Mouse (Mus musculus): ENCODE results near the gene Atp13a3. TPM values are rescaled to one million over a fixed set of nuclear protein-coding genes. Genes with fewer than 3 reads are reported as not detected.

The Atp13a3 gene
- polyA plus RNA-seq, 1 experiment from 2014 or later, result 10.3 TPM

DNA sequence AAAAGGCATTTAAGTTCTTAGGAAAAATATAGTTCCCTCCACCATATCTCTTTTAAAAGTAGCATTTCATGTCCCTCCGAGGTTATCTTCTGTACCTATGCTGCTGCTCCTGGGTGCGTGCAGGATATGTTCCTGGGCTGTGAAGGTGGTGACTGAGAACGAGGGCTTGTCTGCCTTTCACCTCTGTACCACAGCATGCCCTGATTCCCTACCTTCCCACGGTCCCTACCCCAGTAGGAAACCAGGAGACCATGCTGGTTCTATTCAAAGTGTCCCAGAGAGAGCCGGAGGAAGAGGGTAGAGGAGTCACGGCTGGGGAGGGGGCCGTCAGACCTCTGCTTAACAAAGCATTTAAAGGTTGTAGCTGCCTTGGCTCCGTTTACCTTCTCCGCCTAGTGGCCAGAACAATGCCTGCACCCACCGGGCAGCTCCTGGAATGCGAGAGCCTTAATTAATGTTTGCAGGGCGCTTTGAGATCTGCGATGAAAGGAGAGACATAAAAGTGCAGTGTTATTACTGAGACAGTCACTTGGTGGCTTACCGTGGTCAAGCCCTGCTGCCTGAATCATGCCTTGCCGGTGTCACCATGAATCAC lies 121.9 kb downstream of the Atp13a3 start:
- H3K36me3 ChIP-seq (replicated peaks), result no peaks in the 10 kb centered on the region
- H3K4me1 ChIP-seq, result peaks cover 58% of the 10 kb centered on the region
- peak overlapping the region; percentile 54 for H3K4me3 ChIP-seq
- peaks cover 66% of the 10 kb centered on the region for H3K27me3 ChIP-seq (replicated peaks; ENCODE audit: low read depth, poor library complexity, severe bottlenecking)
- peak; percentile 86 for DNase-seq (ENCODE audit: low spot score)
- H3K9me3 ChIP-seq, result no peaks in the 10 kb centered on the region
- no peak overlapping the region for H3K27ac ChIP-seq (replicated peaks)
- WGBS, result 2% methylated on average over 15 of the region's 15 CpGs

DNA sequence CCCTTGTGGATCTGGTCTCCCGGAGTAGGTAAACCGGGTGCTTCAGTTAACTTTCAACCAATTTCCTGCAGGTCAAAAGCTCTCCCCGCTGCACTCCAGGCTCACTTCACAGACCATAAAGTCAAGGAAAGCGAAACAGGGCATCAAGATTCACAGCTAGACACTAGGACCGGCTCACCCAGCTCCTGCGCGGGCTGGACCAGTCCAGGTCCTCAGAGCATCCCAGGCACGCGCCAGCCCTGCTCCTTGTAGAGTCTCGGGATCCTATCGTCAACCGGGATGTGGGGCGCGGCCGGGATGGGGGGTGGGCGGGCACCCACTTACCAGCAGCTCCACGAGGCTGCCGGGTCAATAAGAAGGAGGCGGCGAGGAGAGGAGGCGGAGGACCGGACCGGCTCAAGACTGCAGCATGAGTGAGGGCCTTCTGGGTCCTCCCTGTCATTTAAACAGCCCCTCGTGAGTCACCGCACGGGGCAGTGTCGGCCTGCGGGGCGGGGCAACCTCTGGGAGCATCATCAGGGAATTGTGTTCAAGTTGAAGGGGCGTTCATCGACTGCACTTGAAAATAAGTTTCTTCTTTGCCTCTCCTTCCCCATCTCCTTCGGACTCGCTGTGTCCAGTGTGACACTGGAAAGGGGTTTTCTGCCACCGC lies 122.8 kb downstream of the Atp13a3 start, which contains the start of gene Lrrc15:
Gene Lrrc15 (minus strand): TSS at position 413 of the 652 bp plus-strand sequence.
- Histone ChIP-seq H3K4me1 (peaks cover 63% of the 10 kb centered on the region), H3K27ac (replicated peaks) (peak within 1 kb of the TSS; percentile 40; the same call in 1 of the 2 replicates), H3K4me3 (peak within 1 kb of the TSS; percentile 54), H3K36me3 (replicated peaks) (no peaks in the 10 kb centered on the region), H3K9me3 (no peaks in the 10 kb centered on the region), H3K27me3 (replicated peaks; ENCODE audit: low read depth, poor library complexity, severe bottlenecking) (peaks cover 59% of the 10 kb centered on the region)
- 8% methylated on average over 34 of the region's 34 CpGs for WGBS
- DNase-seq (ENCODE audit: low spot score), result peak; percentile 75

DNA sequence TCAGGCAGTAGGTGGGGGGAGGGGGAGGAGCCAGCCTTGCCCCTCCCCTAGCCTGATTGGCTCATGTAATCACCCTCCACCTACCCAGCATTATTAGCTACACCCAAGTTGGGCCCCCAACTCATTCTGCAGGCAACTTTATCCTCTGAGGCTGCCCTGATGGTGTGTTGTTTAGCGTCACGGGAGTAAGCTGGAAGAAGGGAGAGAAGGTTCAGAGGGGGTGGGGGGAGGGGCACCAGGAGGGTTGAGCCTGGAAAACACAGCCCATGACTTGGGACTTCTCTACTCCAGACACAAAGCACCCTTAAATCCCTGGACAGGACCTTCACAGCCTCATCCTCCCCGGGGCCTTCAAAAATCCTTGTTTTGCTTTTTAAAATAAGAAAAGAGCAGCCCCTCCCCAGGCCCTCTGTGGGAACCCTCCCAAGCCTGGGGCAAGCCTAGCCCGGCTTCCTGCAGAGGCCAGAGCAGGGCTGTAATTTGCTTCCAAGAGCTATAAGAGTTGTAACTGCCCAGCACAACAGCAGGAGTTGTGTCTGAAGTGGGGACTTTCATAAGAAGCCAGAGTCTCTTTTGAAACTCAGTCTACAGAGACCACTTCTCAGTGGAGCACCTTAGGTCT lies 125.0 kb downstream of the Atp13a3 start:
- peaks cover 51% of the 10 kb centered on the region for H3K27me3 ChIP-seq (replicated peaks; ENCODE audit: low read depth, poor library complexity, severe bottlenecking)
- H3K4me3 ChIP-seq, result peak overlapping the region; percentile 28; the same call in 1 of the 2 replicates
- H3K27ac ChIP-seq (replicated peaks), result peak overlapping the region; percentile 71
- H3K36me3 ChIP-seq (replicated peaks), result no peaks in the 10 kb centered on the region
- DNase-seq (ENCODE audit: low spot score), result peak; percentile 33
- 4% methylated on average over 4 of the region's 4 CpGs for WGBS
- H3K4me1 ChIP-seq, result peaks cover 64% of the 10 kb centered on the region
- H3K9me3 ChIP-seq, result no peaks in the 10 kb centered on the region

DNA sequence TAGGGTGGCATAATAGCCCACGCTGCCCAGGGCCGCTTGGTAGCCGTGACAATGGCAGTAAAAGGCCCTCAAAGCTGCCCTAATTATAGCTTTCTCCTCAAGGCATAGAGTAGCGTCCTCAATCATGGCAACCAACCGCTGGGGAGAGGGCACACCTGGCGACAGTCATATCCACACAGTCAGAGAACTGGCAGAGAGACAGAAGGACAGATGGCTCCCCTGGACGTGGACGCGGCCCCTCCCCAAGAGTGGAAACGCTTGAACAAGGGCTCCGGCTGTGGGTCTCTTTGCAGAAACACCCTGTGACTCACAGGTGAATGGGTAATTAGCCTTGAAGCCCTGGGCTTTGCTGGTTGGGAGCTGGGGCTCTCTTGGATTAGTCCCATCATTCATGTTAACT lies 127.4 kb downstream of the Atp13a3 start:
- Histone ChIP-seq H3K9me3 (no peaks in the 10 kb centered on the region), H3K4me3 (no peak overlapping the region), H3K27me3 (replicated peaks; ENCODE audit: low read depth, poor library complexity, severe bottlenecking) (peaks cover 27% of the 10 kb centered on the region), H3K36me3 (replicated peaks) (no peaks in the 10 kb centered on the region), H3K27ac (replicated peaks) (0 out of 2 replicates have a peak overlapping the region, but pooled peaks have one; percentile 45), H3K4me1 (peaks cover 52% of the 10 kb centered on the region)
- DNase-seq (ENCODE audit: low spot score), result no peak
- 88% methylated on average over 11 of the region's 11 CpGs for WGBS

DNA sequence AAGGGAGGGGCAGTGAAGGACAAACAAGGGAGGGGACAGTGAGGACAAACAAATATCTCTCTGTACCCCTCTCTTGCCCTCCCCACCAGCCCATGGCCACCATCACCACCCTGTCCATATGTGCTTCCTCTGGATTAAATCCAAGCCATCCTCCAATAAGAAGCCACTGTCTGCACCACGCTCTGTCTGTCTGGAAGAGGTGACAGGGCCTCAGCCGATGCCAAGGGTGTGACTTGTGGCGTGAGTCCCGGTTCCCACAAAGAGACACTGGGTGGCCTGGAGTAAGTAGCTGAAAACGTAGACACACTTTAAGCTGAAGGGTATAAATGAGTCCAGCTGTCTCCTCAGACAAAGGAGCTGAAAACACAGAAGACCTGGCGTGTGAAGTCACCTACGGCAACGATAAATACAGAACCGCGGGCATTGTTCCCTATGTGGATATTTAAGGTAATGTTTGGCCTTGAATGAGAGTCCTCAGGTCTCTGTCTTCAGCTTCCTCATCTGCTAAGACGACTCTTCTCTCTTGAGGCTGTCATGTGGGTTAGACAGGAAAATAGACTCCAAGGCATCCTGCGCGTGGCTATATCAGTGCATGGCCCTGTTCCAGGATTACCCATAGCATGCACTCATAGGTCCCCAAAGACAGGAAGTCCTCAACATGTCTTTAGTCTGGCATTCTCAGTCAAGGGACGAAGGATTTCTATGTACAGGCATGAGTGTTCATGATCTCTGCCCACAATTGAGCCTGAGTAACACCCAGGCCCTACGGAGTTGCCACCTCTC lies 130.0 kb downstream of the Atp13a3 start:
- H3K9me3 ChIP-seq, result no peaks in the 10 kb centered on the region
- H3K4me1 ChIP-seq, result peaks cover 54% of the 10 kb centered on the region
- H3K36me3 ChIP-seq (replicated peaks), result no peaks in the 10 kb centered on the region
- no peak overlapping the region for H3K27ac ChIP-seq (replicated peaks)
- no peak for DNase-seq (ENCODE audit: low spot score)
- WGBS, result 86% methylated on average over 15 of the region's 15 CpGs
- H3K27me3 ChIP-seq (replicated peaks; ENCODE audit: low read depth, poor library complexity, severe bottlenecking), result peaks cover under 1% of the 10 kb centered on the region; the same call in 1 of the 2 replicates
- H3K4me3 ChIP-seq, result no peak overlapping the region

DNA sequence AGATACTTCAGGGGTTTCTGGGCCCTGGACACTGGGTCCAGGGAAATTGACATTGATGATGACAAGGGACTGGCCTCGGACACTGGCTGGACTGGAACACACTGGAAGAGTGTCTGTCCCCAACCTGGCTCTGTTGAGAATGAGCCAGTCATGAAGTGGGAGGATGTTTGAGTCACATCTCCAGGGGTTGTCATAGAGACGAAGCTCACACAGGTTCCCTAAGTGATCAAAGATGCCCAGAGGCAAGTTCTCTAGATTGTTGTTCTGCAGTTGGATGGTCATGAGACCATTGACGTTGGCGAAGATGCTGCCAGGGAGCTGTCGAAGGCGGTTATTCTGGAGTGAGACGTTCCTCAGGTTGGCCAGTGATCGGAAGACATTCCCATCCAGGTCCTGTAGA lies 132.7 kb downstream of the Atp13a3 start:
- Histone ChIP-seq H3K4me3 (no peak overlapping the region), H3K9me3 (no peaks in the 10 kb centered on the region), H3K27ac (replicated peaks) (no peak overlapping the region), H3K36me3 (replicated peaks) (no peaks in the 10 kb centered on the region), H3K27me3 (replicated peaks; ENCODE audit: low read depth, poor library complexity, severe bottlenecking) (peaks cover 5% of the 10 kb centered on the region; the same call in 1 of the 2 replicates), H3K4me1 (peaks cover 41% of the 10 kb centered on the region)
- WGBS, result 93% methylated on average over 8 of the region's 8 CpGs
- no peak for DNase-seq (ENCODE audit: low spot score)

DNA sequence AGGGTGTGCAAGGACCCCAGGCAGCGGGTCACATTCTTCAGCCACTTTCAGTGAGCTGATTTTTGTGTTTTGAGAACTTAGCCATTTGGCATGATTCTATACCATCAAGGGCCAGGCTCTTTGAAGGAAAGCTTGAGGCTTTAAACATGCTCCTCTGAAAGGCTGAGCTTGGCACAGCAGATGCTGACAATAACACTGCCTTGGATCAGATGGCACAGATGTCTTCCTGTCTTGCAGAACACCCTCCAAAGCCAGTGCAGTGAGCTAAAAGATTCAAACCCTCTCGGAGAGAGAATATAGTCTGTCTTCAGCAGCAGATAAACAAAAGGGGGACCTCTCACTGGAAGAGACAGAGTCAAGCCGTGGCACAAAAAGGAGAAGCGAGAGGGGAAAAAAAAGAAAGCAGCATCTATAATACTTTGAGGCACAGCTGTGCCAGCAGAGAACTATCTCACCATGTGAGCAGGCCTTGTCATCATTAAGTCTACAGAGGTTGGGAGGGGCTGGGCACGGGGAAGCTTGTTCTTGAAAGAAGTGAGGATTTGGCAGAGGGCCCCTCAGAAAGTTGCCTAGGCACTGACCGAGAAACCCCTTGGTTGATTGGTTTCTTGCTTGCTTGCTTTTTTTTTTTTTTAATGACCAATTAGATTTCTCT lies 133.7 kb downstream of the Atp13a3 start:
- Histone ChIP-seq H3K27ac (replicated peaks) (peak overlapping the region; percentile 76), H3K4me1 (peaks cover 32% of the 10 kb centered on the region), H3K9me3 (no peaks in the 10 kb centered on the region), H3K27me3 (replicated peaks; ENCODE audit: low read depth, poor library complexity, severe bottlenecking) (peaks cover 5% of the 10 kb centered on the region; the same call in 1 of the 2 replicates), H3K36me3 (replicated peaks) (no peaks in the 10 kb centered on the region), H3K4me3 (no peak overlapping the region)
- no peak for DNase-seq (ENCODE audit: low spot score)
- 78% methylated on average over 6 of the region's 6 CpGs for WGBS

DNA sequence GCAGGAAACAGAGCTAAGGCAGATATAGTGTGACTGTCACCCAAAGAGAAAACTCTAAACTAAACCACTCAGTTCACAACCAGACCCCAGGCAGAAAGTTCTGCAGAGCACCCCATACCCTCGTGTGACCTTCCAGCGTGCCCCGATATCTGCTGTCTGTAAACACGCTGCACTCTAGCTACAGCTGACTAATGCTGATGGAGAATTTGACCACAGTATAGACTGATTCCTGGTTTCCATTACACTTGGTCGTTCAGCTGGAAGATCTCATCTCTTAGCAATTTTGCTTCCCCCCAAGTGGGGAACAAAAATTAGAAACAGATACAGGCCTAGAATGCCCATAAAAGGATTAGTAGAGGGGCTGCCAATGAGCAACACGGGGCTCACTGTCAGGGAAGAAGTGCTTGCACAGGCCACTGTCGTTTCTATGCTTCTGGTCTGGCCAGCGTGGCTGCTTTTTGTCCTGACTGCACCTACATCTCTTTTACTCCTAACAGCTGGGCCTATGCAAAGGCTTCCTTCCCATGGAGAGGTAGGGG lies 134.5 kb downstream of the Atp13a3 start:
- H3K27me3 ChIP-seq (replicated peaks; ENCODE audit: low read depth, poor library complexity, severe bottlenecking), result peaks cover 10% of the 10 kb centered on the region; the same call in 1 of the 2 replicates
- H3K9me3 ChIP-seq, result no peaks in the 10 kb centered on the region
- DNase-seq (ENCODE audit: low spot score), result peak; percentile 36
- peaks cover 32% of the 10 kb centered on the region for H3K4me1 ChIP-seq
- peak overlapping the region; percentile 76 for H3K27ac ChIP-seq (replicated peaks)
- no peak overlapping the region for H3K4me3 ChIP-seq
- WGBS, result 48% methylated on average over 8 of the region's 8 CpGs
- no peaks in the 10 kb centered on the region for H3K36me3 ChIP-seq (replicated peaks)

DNA sequence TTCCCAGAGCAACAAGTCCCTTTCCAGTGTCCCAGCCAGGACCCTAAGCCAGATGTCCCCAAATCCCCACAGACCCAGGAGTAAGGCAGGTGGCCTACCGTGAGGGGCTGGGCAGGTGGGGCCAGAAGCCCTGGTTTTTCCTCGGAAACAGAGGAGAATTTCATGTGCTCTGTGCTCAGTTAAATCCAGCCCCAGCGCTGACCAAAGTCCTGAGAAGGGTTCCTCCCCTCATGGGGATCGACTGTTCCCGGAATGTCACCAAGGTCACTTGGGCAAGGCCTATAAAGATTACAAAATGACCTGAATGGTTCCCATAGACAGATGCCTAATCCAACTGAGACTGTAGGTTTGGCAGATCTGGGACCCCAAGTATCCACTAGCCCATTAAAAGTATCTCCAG lies 138.4 kb downstream of the Atp13a3 start, which contains the start of gene Cpn2:
Gene Cpn2 (minus strand): TSS at position 141 of the 400 bp plus-strand sequence.
- H3K4me1 ChIP-seq, result peaks cover 36% of the 10 kb centered on the region
- 69% methylated on average over 5 of the region's 5 CpGs for WGBS
- 0 out of 2 replicates have a peak, but pooled peaks cover 10% of the 10 kb centered on the region for H3K27me3 ChIP-seq (replicated peaks; ENCODE audit: low read depth, poor library complexity, severe bottlenecking)
- no peak within 1 kb of the TSS for H3K4me3 ChIP-seq
- no peaks in the 10 kb centered on the region for H3K9me3 ChIP-seq
- H3K36me3 ChIP-seq (replicated peaks), result no peaks in the 10 kb centered on the region
- no peak within 1 kb of the TSS for H3K27ac ChIP-seq (replicated peaks)
- no peak for DNase-seq (ENCODE audit: low spot score)

DNA sequence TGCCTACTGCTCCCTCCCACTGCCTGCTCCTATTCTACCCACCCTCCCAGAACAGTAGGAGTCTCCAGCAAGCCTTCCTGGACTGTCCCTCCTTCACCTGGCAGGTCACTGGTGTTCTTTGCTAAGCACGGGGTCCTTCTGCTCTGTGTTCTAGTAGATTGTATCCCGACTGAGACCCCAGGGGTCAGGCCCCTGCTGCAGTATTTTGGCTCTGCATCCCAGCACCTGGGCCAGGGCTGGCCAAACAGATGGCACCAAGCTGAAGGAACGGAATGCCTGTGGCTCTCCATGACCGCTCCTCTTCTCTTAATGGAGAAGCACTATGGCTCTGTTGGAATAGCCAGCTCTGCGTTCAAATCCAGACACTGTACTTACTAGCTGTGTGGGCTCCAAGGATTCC lies 139.2 kb downstream of the Atp13a3 start:
- no peak for DNase-seq (ENCODE audit: low spot score)
- Histone ChIP-seq H3K27ac (replicated peaks) (no peak overlapping the region), H3K36me3 (replicated peaks) (no peaks in the 10 kb centered on the region), H3K27me3 (replicated peaks; ENCODE audit: low read depth, poor library complexity, severe bottlenecking) (0 out of 2 replicates have a peak, but pooled peaks cover 10% of the 10 kb centered on the region), H3K4me1 (peaks cover 28% of the 10 kb centered on the region), H3K4me3 (no peak overlapping the region), H3K9me3 (no peaks in the 10 kb centered on the region)
- WGBS, result 84% methylated on average over 5 of the region's 5 CpGs

DNA sequence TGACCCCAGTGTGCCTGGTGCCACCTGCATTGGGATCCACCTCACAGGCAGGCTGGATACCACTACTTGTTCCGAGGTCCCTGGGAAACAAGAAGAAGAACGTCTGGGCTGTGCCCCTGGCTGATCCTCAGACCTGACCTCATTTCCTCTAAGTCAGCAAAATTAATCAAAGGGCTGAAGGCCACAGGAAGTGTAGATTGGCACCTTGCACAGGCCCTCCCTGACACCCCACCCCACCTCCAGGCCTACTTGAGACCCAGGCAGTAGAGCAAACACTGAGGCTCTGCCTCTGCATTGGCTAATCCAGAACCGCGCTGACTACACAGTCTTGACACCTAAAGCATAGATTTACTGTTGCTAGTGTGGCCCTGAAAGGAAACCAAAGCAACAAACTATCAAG lies 140.2 kb downstream of the Atp13a3 start:
- Histone ChIP-seq H3K36me3 (replicated peaks) (no peaks in the 10 kb centered on the region), H3K9me3 (no peaks in the 10 kb centered on the region), H3K4me3 (no peak overlapping the region), H3K4me1 (peaks cover 19% of the 10 kb centered on the region), H3K27me3 (replicated peaks; ENCODE audit: low read depth, poor library complexity, severe bottlenecking) (0 out of 2 replicates have a peak, but pooled peaks cover 10% of the 10 kb centered on the region), H3K27ac (replicated peaks) (no peak overlapping the region)
- DNase-seq (ENCODE audit: low spot score), result no peak
- WGBS, result 63% methylated on average over 4 of the region's 4 CpGs

All from embryonic facial prominence, embryonic 10.5 days (tissue).